Mouse (Mus musculus) kidney, postnatal 0 days (tissue): ENCODE results near the gene Fignl2. TPM values are rescaled to one million over a fixed set of nuclear protein-coding genes. Genes with fewer than 3 reads are reported as not detected.

Experiments used
- ATAC-seq: fragments of 200-750 bp; cut with Nextera tagmentation; replicated peaks from 2 replicates; pipeline ENCODE4 v1.8.0; 2017; ENCODE audit warnings: low read depth, moderate number of reproducible peaks, moderate TSS enrichment, moderate library complexity; ENCODE audit not compliant: low FRiP score
- DNase-seq: peaks from one replicate; pipeline ENCODE4 v3.0.0-alpha.2; 2016; ENCODE audit warnings: low spot score
- H3K27ac ChIP-seq: fragments of 300-500 bp; sonication (generic); 2 replicates; pipeline ENCODE4 v1.5.1; 2014; ENCODE audit warnings: mild to moderate bottlenecking
- H3K27me3 ChIP-seq: fragments of 300-500 bp; sonication (generic); 2 replicates; pipeline ENCODE4 v1.6.1; 2014; ENCODE audit warnings: low read length, mixed read lengths; ENCODE audit not compliant: insufficient read depth
- H3K36me3 ChIP-seq: fragments of 300-500 bp; sonication (generic); 2 replicates; pipeline ENCODE4 v1.6.1; 2014; ENCODE audit warnings: low read length, mixed read lengths; ENCODE audit not compliant: insufficient read depth
- H3K4me1 ChIP-seq: fragments of 300-500 bp; sonication (generic); replicated peaks from 2 replicates; pipeline ENCODE4 v1.6.1; 2014; ENCODE audit warnings: antibody characterized with exemption, low read length, mixed read lengths; ENCODE audit not compliant: insufficient read depth
- H3K4me2 ChIP-seq: fragments of 300-500 bp; sonication (generic); 2 replicates; pipeline ENCODE4 v1.6.1; 2014; ENCODE audit warnings: mild to moderate bottlenecking, low read length, moderate library complexity, mixed read lengths
- H3K4me3 ChIP-seq: fragments of 300-500 bp; sonication (generic); replicated peaks from 2 replicates; pipeline ENCODE4 v1.5.1; 2014; ENCODE audit warnings: low read depth, low read length
- H3K9ac ChIP-seq: fragments of 300-500 bp; sonication (generic); 2 replicates; pipeline ENCODE4 v1.6.1; 2014; ENCODE audit warnings: low read depth, low read length
- H3K9me3 ChIP-seq: fragments of 300-500 bp; sonication (generic); replicated peaks from 2 replicates; pipeline ENCODE4 v1.6.1; 2016; ENCODE audit warnings: low read length, inconsistent platforms, mixed read lengths
- CTCF ChIP-seq: IDR thresholded peaks from 2 replicates; pipeline ENCODE4 v1.5.1; 2016; ENCODE audit warnings: antibody characterized with exemption, low read depth, mild to moderate bottlenecking, moderate library complexity
- WGBS: fragments of 180-500 bp; shearing (Covaris S2); extraction: QIAGEN DNeasy Blood & Tissue Kit; methylation state at CpG from one replicate; pipeline ENCODE4 v1.1.7; 2014; 5-methylcytosine and 5-hydroxymethylcytosine counted together
- polyA plus RNA-seq: library from polyadenylated mRNA; unstranded; fragments of >200 nt; fragmentation: Nextera tagmentation; extraction: Ambion mirVana; gene quantifications from 2 replicates; pipeline ENCODE4 v1.2.1, GENCODE M21; 2015

Gene Fignl2
- polyA plus RNA-seq, 1 experiment from 2014 or later: 0.47 TPM

GRCm38 (mm10) chr15:101093988-101094387 lies 15.6 kb upstream of the Fignl2 start:
- no peak overlapping the region for H3K4me2 ChIP-seq
- 30% methylated on average over 6 of the region's 6 CpGs for WGBS

DNA sequence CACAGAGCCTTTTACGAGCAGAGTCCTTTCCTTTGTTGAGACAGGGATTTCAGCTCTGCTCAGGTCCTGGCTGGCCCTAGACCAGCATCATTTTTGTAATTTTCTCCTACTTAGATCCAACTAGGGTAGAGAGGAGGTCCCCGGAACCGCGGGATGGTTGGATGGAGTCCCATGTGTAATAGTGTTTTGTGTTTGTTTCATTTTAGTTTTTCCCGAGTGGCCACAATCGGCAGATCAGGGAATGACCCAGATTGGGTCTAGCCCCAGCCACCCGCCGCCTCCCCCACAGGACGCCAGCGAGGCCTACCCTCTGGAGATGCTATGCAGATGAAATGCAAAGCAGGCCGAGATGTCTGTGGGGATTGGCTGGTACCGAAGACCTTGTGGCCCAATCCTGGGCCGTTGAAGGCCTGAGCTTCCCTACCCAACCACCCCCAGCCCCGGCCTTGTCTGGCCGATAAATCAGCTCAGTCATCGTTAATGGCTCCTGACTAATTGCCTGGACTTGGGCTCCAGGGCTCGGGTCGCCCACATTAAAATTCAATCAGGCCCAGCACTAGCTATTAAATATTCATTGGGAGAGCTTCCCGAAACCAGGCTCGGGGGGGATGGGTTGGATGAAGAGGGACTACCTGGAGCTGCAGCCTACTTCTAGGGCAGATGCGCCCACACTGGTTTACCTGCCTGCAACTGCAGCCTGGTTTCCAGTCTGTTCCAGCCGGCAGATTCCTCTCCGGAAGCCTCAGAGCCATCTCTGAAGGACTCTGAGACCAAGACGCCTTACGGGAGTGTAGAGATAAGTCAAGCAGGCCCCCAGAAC lies 14.7 kb upstream of the Fignl2 start:
- no peaks in the 10 kb centered on the region for H3K27me3 ChIP-seq
- DNase-seq (peak; percentile 88), ATAC-seq (peak; percentile 90)
- H3K36me3 ChIP-seq: no peaks in the 10 kb centered on the region
- whole genome bisulfite sequencing: 15% methylated on average over 25 of the region's 25 CpGs
- H3K4me2 ChIP-seq: peak overlapping the region; percentile 42
- peak overlapping the region; percentile 71 for H3K27ac ChIP-seq
- H3K9ac ChIP-seq: no peak overlapping the region
- H3K4me3 ChIP-seq: no peak overlapping the region
- H3K9me3 ChIP-seq: no peaks in the 10 kb centered on the region
- peaks cover 28% of the 10 kb centered on the region for H3K4me1 ChIP-seq
- no peak for TF ChIP-seq CTCF

More at GRCm38 (mm10) chr15:101093988-101094387, 15.6 kb upstream of the Fignl2 start:
- no peak overlapping the region for H3K4me3 ChIP-seq
- ATAC-seq (no peak), DNase-seq (no peak)
- no peak overlapping the region for H3K9ac ChIP-seq
- H3K9me3 ChIP-seq: no peaks in the 10 kb centered on the region
- H3K36me3 ChIP-seq: no peaks in the 10 kb centered on the region
- no peaks in the 10 kb centered on the region for H3K27me3 ChIP-seq
- H3K4me1 ChIP-seq: peaks cover 32% of the 10 kb centered on the region
- no peak for TF ChIP-seq CTCF
- H3K27ac ChIP-seq: no peak overlapping the region

GRCm38 (mm10) chr15:101092121-101092828 lies 13.9 kb upstream of the Fignl2 start:
- 28% methylated on average over 14 of the region's 14 CpGs for WGBS
- Histone ChIP-seq H3K27ac (peak overlapping the region; percentile 71), H3K4me3 (no peak overlapping the region), H3K9ac (no peak overlapping the region), H3K27me3 (no peaks in the 10 kb centered on the region), H3K4me1 (peaks cover 22% of the 10 kb centered on the region), H3K9me3 (no peaks in the 10 kb centered on the region), H3K4me2 (peak overlapping the region; percentile 42), H3K36me3 (no peaks in the 10 kb centered on the region)
- no peak for TF ChIP-seq CTCF
- peak; percentile 31; the same call in 1 of the 2 replicates for ATAC-seq
- DNase-seq: no peak

- Histone ChIP-seq H3K27me3 (no peaks in the 10 kb centered on the region), H3K4me3 (no peak overlapping the region), H3K36me3 (no peaks in the 10 kb centered on the region), H3K9ac (no peak overlapping the region), H3K4me2 (no peak overlapping the region), H3K27ac (no peak overlapping the region), H3K9me3 (no peaks in the 10 kb centered on the region), H3K4me1 (peaks cover 22% of the 10 kb centered on the region)
- DNase-seq (no peak), ATAC-seq (no peak)
- no peak for TF ChIP-seq CTCF
- 97% methylated on average over 8 of the region's 8 CpGs for WGBS
Measured at GRCm38 (mm10) chr15:101091551-101091950, 13.2 kb upstream of the Fignl2 start.

DNA sequence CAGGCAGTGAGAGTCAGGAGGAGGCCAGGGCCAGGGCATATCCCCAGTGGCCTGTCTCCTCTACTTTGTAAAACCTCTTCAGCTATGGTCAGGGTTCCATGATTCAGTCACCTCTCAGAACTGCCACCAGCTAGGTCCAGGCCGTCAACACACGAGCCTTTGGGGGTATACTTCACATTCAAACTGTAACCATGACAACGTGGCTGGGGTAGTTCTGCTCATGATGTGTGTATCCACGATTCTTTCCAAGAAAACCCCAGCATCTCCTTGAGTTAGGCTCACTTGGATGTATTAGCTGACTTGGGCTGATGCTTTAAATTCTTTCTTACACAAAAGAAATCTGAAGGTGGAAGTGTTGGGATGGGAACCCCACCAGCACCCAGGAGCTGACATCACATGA lies 9.9 kb upstream of the Fignl2 start:
- H3K9me3 ChIP-seq: no peaks in the 10 kb centered on the region
- no peaks in the 10 kb centered on the region for H3K36me3 ChIP-seq
- no peak overlapping the region for H3K4me3 ChIP-seq
- no peak overlapping the region for H3K4me2 ChIP-seq
- no peaks in the 10 kb centered on the region for H3K27me3 ChIP-seq
- H3K27ac ChIP-seq: no peak overlapping the region
- ATAC-seq: no peak
- TF ChIP-seq CTCF: no peak
- no peak overlapping the region for H3K9ac ChIP-seq
- no peak for DNase-seq
- H3K4me1 ChIP-seq: peaks cover 12% of the 10 kb centered on the region
- 65% methylated on average over 4 of the region's 4 CpGs for WGBS

DNA sequence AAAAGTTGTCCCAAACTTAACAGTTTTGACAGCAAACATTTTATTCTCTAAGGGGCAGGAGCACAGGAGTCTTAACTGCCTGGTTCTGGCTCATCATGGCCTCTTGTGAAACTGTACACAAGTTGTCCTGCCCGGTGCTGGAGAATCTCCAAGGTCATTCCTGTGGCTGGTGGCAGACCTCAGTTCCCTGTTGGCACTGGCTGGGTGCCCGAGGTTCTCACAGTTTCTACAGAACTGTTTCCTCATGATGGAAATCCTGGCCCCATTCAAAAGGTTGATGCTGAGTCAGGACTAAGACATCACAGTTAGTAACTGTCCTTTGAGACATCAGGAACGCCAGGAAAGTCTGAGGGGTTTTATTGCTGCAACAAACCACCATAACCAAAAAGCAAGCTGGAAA lies 8.6 kb upstream of the Fignl2 start:
- no peaks in the 10 kb centered on the region for H3K36me3 ChIP-seq
- no peak overlapping the region for H3K27ac ChIP-seq
- no peak for TF ChIP-seq CTCF
- 0 out of 2 replicates have a peak, but pooled peaks cover 2% of the 10 kb centered on the region for H3K4me1 ChIP-seq
- WGBS: 66% methylated on average over 3 of the region's 3 CpGs
- no peak overlapping the region for H3K9ac ChIP-seq
- no peak for DNase-seq
- no peak overlapping the region for H3K4me2 ChIP-seq
- no peaks in the 10 kb centered on the region for H3K9me3 ChIP-seq
- no peak overlapping the region for H3K4me3 ChIP-seq
- H3K27me3 ChIP-seq: no peaks in the 10 kb centered on the region
- no peak for ATAC-seq
